Mouse (Mus musculus) liver, embryonic 12.5 days (tissue): ENCODE measurements around the gene Fam126b. TPM values are rescaled to one million over a fixed set of nuclear protein-coding genes. Genes with fewer than 3 reads are reported as not detected.
A peak's percentile ranks its signal among the peaks of the same experiment; 100 is the strongest.
"Not testable (repeated sequence)": the region's sequence is repeated elsewhere in the genome, so short reads cannot be mapped to it uniquely, and the experiment has no call there.

Experiments
- ATAC-seq: fragments of 200-750 bp; cut with Nextera tagmentation; 2 replicates; pipeline ENCODE4 v1.8.0; 2017; ENCODE audit warnings: moderate number of reproducible peaks, mild to moderate bottlenecking, moderate library complexity
- H3K27ac ChIP-seq: fragments of 300-500 bp; sonication (generic); 2 replicates; pipeline ENCODE4 v1.5.1; 2016; ENCODE audit warnings: mild to moderate bottlenecking
- H3K27me3 ChIP-seq: fragments of 300-500 bp; sonication (generic); replicated peaks from 2 replicates; pipeline ENCODE4 v1.6.1; 2016; ENCODE audit warnings: mild to moderate bottlenecking, moderate library complexity
- H3K36me3 ChIP-seq: fragments of 300-500 bp; sonication (generic); 2 replicates; pipeline ENCODE4 v1.6.1; 2016; ENCODE audit warnings: mild to moderate bottlenecking, moderate library complexity
- H3K4me1 ChIP-seq: fragments of 300-500 bp; sonication (generic); 2 replicates; pipeline ENCODE4 v1.6.1; 2016
- H3K4me2 ChIP-seq: fragments of 300-500 bp; sonication (generic); 2 replicates; pipeline ENCODE4 v1.6.1; 2016; ENCODE audit warnings: mild to moderate bottlenecking, moderate library complexity
- H3K4me3 ChIP-seq: fragments of 300-500 bp; sonication (generic); 2 replicates; pipeline ENCODE4 v1.5.1; 2016; ENCODE audit warnings: mild to moderate bottlenecking, moderate library complexity
- H3K9ac ChIP-seq: fragments of 300-500 bp; sonication (generic); 2 replicates; pipeline ENCODE4 v1.6.1; 2016; ENCODE audit warnings: mild to moderate bottlenecking, moderate library complexity
- H3K9me3 ChIP-seq: fragments of 300-500 bp; sonication (generic); replicated peaks from 2 replicates; pipeline ENCODE4 v1.6.1; 2016; ENCODE audit warnings: mild to moderate bottlenecking, moderate library complexity
- WGBS: fragments of 180-500 bp; shearing (Covaris S2); methylation state at CpG from one replicate; pipeline ENCODE4 v1.1.7; 2016; ENCODE audit not compliant: insufficient replicate concordance; 5-methylcytosine and 5-hydroxymethylcytosine counted together
- polyA plus RNA-seq: library from polyadenylated mRNA; unstranded; fragments of >200 nt; fragmentation: Nextera tagmentation; extraction: Ambion mirVana; gene quantifications from 2 replicates; pipeline ENCODE4 v1.2.1, GENCODE M21; 2016

Fam126b gene
- polyA plus RNA-seq, 1 experiment from 2014 or later = 5.2 TPM

- Histone ChIP-seq H3K9ac (no peak overlapping the region), H3K36me3 (no peaks in the 10 kb centered on the region), H3K27ac (no peak overlapping the region), H3K9me3 (no peaks in the 10 kb centered on the region), H3K4me1 (no peaks in the 10 kb centered on the region), H3K27me3 (no peaks in the 10 kb centered on the region), H3K4me3 (no peak overlapping the region), H3K4me2 (no peak overlapping the region)
- ATAC-seq = no peak
- WGBS = 80% methylated on average over 1 of the region's 1 CpGs
Measured at GRCm38 (mm10) chr1:58610166-58610565, 24.0 kb upstream of the Fam126b start.

GRCm38 (mm10) chr1:58609591-58609990 is 23.5 kb upstream of the Fam126b start:
- not testable (repeated sequence) for H3K4me1 ChIP-seq, H3K4me2 ChIP-seq, H3K27me3 ChIP-seq, H3K9me3 ChIP-seq, H3K4me3 ChIP-seq, H3K27ac ChIP-seq, H3K9ac ChIP-seq, ATAC-seq, H3K36me3 ChIP-seq
- 83% methylated on average over 5 of the region's 5 CpGs for WGBS

GRCm38 (mm10) chr1:58603738-58604137 is 17.6 kb upstream of the Fam126b start:
- no peak for ATAC-seq
- H3K27me3 ChIP-seq = no peaks in the 10 kb centered on the region
- H3K4me2 ChIP-seq = no peak overlapping the region
- H3K9me3 ChIP-seq = no peaks in the 10 kb centered on the region
- no peak overlapping the region for H3K9ac ChIP-seq
- no peaks in the 10 kb centered on the region for H3K36me3 ChIP-seq
- H3K4me3 ChIP-seq = no peak overlapping the region
- H3K27ac ChIP-seq = no peak overlapping the region
- H3K4me1 ChIP-seq = no peaks in the 10 kb centered on the region
- WGBS = 33% methylated on average over 4 of the region's 4 CpGs

GRCm38 (mm10) chr1:58602681-58603080 is 16.6 kb upstream of the Fam126b start:
- Histone ChIP-seq H3K4me3 (no peak overlapping the region), H3K9me3 (no peaks in the 10 kb centered on the region), H3K4me2 (no peak overlapping the region), H3K27me3 (no peaks in the 10 kb centered on the region), H3K9ac (no peak overlapping the region), H3K4me1 (no peaks in the 10 kb centered on the region), H3K36me3 (no peaks in the 10 kb centered on the region), H3K27ac (no peak overlapping the region)
- WGBS = 61% methylated on average over 4 of the region's 4 CpGs
- no peak for ATAC-seq

- Histone ChIP-seq H3K4me1 (peaks cover 16% of the 10 kb centered on the region), H3K4me3 (peak overlapping the region; percentile 80), H3K9ac (peak overlapping the region; percentile 89), H3K27ac (no peak overlapping the region), H3K9me3 (no peaks in the 10 kb centered on the region), H3K27me3 (no peaks in the 10 kb centered on the region), H3K4me2 (peak overlapping the region; percentile 85), H3K36me3 (peaks cover 8% of the 10 kb centered on the region)
- ATAC-seq = no peak
- 76% methylated on average over 1 of the region's 1 CpGs for WGBS
Measured at GRCm38 (mm10) chr1:58587491-58587890, 1.4 kb upstream of the Fam126b start.

GRCm38 (mm10) chr1:58585373-58586170 is 551 bp downstream of the Fam126b start:
- no peaks in the 10 kb centered on the region for H3K9me3 ChIP-seq
- peaks cover 16% of the 10 kb centered on the region for H3K4me1 ChIP-seq
- H3K36me3 ChIP-seq = no peaks in the 10 kb centered on the region
- peak overlapping the region; percentile 89 for H3K9ac ChIP-seq
- H3K4me3 ChIP-seq = peak overlapping the region; percentile 80
- H3K27me3 ChIP-seq = no peaks in the 10 kb centered on the region
- WGBS = 4% methylated on average over 35 of the region's 36 CpGs
- H3K4me2 ChIP-seq = peak overlapping the region; percentile 85
- peak overlapping the region; percentile 79 for H3K27ac ChIP-seq
- peak; percentile 70 for ATAC-seq

- H3K27ac ChIP-seq = no peak overlapping the region
- no peak overlapping the region for H3K4me2 ChIP-seq
- no peak overlapping the region for H3K4me3 ChIP-seq
- no peak for ATAC-seq
- H3K4me1 ChIP-seq = peaks cover 16% of the 10 kb centered on the region
- H3K36me3 ChIP-seq = 0 out of 2 replicates have a peak, but pooled peaks cover 4% of the 10 kb centered on the region
- no peak overlapping the region for H3K9ac ChIP-seq
- 65% methylated on average over 1 of the region's 1 CpGs for WGBS
- no peaks in the 10 kb centered on the region for H3K9me3 ChIP-seq
- H3K27me3 ChIP-seq = no peaks in the 10 kb centered on the region
Measured at GRCm38 (mm10) chr1:58584271-58584670, 1.9 kb downstream of the Fam126b start.

GRCm38 (mm10) chr1:58582611-58583010 is 3.5 kb downstream of the Fam126b start:
- Histone ChIP-seq H3K9ac (no peak overlapping the region), H3K36me3 (0 out of 2 replicates have a peak, but pooled peaks cover 4% of the 10 kb centered on the region), H3K27ac (no peak overlapping the region), H3K4me3 (no peak overlapping the region), H3K4me2 (no peak overlapping the region), H3K9me3 (no peaks in the 10 kb centered on the region), H3K27me3 (no peaks in the 10 kb centered on the region), H3K4me1 (peaks cover 16% of the 10 kb centered on the region)
- WGBS = 58% methylated on average over 1 of the region's 1 CpGs
- ATAC-seq = no peak

- no peaks in the 10 kb centered on the region for H3K4me1 ChIP-seq
- 75% methylated on average over 2 of the region's 2 CpGs for WGBS
Measured at GRCm38 (mm10) chr1:58579179-58579578, 6.9 kb downstream of the Fam126b start.

GRCm38 (mm10) chr1:58570437-58570836 is 15.7 kb downstream of the Fam126b start:
- no peak for ATAC-seq
- H3K9ac ChIP-seq = no peak overlapping the region
- H3K27ac ChIP-seq = no peak overlapping the region
- no peaks in the 10 kb centered on the region for H3K36me3 ChIP-seq
- H3K27me3 ChIP-seq = no peaks in the 10 kb centered on the region
- no peak overlapping the region for H3K4me2 ChIP-seq
- WGBS = 39% methylated on average over 4 of the region's 4 CpGs
- H3K4me1 ChIP-seq = peaks cover 18% of the 10 kb centered on the region; the same call in 1 of the 2 replicates
- H3K4me3 ChIP-seq = no peak overlapping the region
- H3K9me3 ChIP-seq = no peaks in the 10 kb centered on the region

More at GRCm38 (mm10) chr1:58579179-58579578, 6.9 kb downstream of the Fam126b start:
- Histone ChIP-seq H3K9me3 (no peaks in the 10 kb centered on the region), H3K4me3 (no peak overlapping the region), H3K27ac (no peak overlapping the region), H3K4me2 (no peak overlapping the region), H3K27me3 (no peaks in the 10 kb centered on the region), H3K9ac (no peak overlapping the region), H3K36me3 (0 out of 2 replicates have a peak, but pooled peaks cover 4% of the 10 kb centered on the region)
- no peak for ATAC-seq

GRCm38 (mm10) chr1:58568456-58569130 is 17.5 kb downstream of the Fam126b start:
- H3K9me3 ChIP-seq = no peaks in the 10 kb centered on the region
- no peak overlapping the region for H3K4me2 ChIP-seq
- H3K27ac ChIP-seq = no peak overlapping the region
- H3K27me3 ChIP-seq = no peaks in the 10 kb centered on the region
- H3K4me3 ChIP-seq = no peak overlapping the region
- peaks cover 18% of the 10 kb centered on the region; the same call in 1 of the 2 replicates for H3K4me1 ChIP-seq
- H3K9ac ChIP-seq = no peak overlapping the region
- ATAC-seq = no peak
- 0 out of 2 replicates have a peak, but pooled peaks cover 4% of the 10 kb centered on the region for H3K36me3 ChIP-seq

GRCm38 (mm10) chr1:58566621-58567020 is 19.5 kb downstream of the Fam126b start:
- no peaks in the 10 kb centered on the region for H3K9me3 ChIP-seq
- no peak overlapping the region for H3K27ac ChIP-seq
- no peak overlapping the region for H3K4me2 ChIP-seq
- ATAC-seq = no peak
- H3K4me3 ChIP-seq = no peak overlapping the region
- H3K9ac ChIP-seq = no peak overlapping the region
- H3K4me1 ChIP-seq = peaks cover 18% of the 10 kb centered on the region; the same call in 1 of the 2 replicates
- H3K27me3 ChIP-seq = no peaks in the 10 kb centered on the region
- peaks cover 13% of the 10 kb centered on the region; the same call in 1 of the 2 replicates for H3K36me3 ChIP-seq
